Mouse (Mus musculus) bone marrow, adult 2 months (tissue): ENCODE measurements around the gene Swap70.
A peak's percentile ranks its signal among the peaks of the same experiment; 100 is the strongest.

ENCODE experiments used
- CTCF ChIP-seq: fragments of 200-500 bp; IDR thresholded peaks from 2 replicates; pipeline ENCODE4 v1.5.1; 2011; ENCODE audit warnings: low read length, control low read depth; ENCODE audit not compliant: control insufficient read depth, insufficient read depth
- POLR2A ChIP-seq: fragments of 200-500 bp; IDR thresholded peaks from 2 replicates; pipeline ENCODE4 v1.6.1; 2011; ENCODE audit warnings: low read depth, mild to moderate bottlenecking, control low read depth, low read length, borderline replicate concordance; ENCODE audit not compliant: control insufficient read depth

DNA sequence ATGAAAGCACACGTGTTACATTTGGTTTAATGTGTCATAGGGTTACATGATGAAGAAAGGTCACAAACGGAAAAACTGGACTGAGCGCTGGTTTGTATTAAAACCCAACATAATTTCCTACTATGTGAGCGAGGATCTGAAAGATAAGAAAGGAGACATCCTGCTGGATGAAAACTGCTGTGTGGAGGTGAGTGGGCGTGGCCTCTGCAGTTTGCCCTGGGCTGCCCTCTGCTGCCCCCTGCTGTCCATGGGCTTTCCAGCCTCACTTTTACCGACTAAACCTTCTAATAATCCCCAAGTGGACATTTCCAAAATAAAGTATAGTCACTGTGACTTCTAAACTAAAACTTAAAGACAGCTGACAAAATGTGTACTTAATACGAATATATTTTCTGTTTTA, 44.3 kb downstream of the Swap70 start:
- no peak for TF ChIP-seq POLR2A
- TF ChIP-seq CTCF, result peak; percentile 98
